Mouse (Mus musculus): ENCODE results near the gene Obscn.

DNA sequence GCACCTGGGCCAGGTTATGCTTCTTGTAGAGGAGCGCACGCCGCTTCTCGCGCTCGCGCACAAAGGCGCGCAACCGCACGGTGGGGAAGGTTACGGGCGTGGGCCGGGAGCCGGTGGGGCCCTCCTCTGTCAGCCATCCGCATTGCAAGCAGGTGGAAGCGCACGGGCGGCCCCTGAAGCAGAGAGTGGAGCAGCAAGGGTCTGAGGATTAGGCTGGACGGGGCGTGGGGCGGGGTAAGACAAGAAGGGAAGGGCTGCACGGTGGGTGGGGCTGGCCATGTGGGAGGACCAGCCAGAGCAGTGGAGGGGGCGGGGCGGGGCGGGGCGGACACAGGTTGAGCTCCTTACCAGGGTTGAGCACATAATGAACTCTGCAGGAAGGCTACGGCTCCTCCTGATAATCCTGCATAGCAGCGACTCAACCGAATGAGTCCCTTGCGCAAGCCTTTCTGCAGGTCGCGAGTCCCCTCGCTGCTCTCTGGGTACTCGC is 141.8 kb downstream of the Obscn start:
- TF ChIP-seq CTCF (IDR thresholded peaks at IDR 0.05; ENCODE audit: low read depth) (peak; percentile 19; the same call in 1 of the 2 replicates), EP300 (IDR thresholded peaks at IDR 0.05; ENCODE audit: low read depth) (no peak)

Measured in heart, postnatal 0 days (tissue).